Mouse (Mus musculus) yolk sac, embryonic 10.5 days (tissue): ENCODE results near the gene Rerg.
A peak's percentile ranks its signal among the peaks of the same experiment; 100 is the strongest.

Source experiments
- DNase-seq: peaks from one replicate; pipeline ENCODE4 v3.0.0-alpha.2; 2017; ENCODE audit warnings: low spot score

The Rerg gene

GRCm38 (mm10) chr6:137131349-137131748, 38.9 kb downstream of the Rerg start:
- DNase-seq, result no peak

DNA sequence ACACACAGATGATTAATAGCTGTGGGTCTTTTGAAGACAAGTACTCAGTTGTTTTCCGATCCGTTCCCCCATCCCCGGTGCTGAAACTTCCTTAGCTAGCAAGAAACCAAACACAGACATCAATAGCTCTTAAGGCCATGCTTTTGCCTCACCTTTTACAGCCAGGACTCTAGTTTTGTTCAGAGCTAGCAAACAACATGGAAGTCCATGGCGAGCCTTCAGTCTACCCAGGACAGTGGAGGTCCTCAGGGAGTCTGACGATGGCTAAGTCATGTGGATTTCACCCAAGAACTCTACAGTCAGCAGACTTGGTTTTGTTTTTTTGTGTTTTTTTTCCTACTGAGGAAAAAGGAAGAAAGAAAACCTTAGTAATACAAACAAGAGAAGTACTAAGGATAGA, 43.4 kb downstream of the Rerg start:
- no peak for DNase-seq

DNA sequence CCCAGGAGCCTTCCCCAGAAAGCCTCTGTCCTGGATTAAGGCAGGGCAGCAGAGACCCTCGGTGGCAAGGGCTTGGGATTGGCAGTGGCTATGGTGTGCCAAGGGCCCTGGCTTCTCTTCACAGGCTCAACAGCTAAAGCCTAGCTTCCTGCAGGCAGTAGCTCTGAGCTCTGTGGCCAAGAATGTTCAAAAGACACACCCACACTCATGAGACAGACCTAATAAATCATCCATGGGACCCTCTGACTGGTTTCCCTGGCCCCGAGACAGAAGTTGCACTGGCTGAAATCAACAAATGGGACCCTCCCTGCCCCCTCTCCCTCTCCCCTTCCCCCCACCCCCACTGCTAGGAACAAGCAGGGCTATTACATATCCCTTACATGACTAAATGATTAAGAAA, 44.1 kb downstream of the Rerg start:
- no peak for DNase-seq

- DNase-seq, result no peak
These were observed 44.9 kb downstream of the Rerg start for GRCm38 (mm10) chr6:137125433-137125832.

DNA sequence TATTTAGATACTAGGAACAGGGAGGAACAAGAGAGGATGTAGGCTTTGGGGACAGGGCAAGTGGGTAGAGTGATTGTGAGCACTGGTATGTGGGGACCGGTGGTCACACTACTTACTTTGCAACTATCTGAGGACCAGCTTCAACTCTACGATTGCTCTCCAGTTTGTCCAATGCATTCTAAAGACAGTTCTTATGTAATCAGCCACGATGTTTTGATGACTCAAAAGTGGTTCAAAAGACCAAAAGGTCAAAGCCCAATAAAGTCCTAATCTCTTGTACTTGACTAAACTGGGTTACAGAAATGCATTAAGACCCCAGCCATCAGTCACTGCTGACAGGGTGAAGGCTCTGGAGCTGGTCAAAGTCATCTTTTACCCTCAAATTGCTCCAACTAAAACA, 45.3 kb downstream of the Rerg start:
- no peak for DNase-seq

DNA sequence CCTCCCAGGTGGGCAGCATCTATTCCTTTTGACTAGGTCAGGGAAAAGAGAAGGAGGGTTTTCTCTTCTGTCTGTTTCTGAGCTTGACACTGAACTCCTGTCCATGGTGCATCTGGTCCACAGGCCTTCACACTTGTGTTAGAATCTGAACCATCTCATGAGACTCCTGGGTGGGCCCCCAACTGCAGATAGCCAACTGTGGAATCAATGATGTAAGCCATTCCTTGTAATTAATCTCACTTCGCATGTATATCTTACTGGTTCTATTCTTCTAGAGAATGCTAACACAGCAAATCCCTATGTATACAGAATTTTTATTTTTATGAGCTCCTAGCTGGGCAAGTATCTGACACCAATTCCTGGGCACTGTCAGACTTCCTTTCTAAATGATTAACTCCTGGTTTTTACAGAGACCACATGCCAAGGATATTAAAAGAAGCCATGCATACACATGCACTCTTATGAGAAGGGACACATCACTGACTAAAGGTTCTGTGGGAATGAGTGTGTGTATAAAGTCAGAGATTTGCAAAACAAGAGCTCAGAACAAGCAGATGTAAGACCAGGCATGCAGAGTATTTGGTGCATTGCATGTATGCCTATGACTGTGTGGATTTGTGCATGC, 53.3 kb downstream of the Rerg start:
- DNase-seq, result no peak

DNA sequence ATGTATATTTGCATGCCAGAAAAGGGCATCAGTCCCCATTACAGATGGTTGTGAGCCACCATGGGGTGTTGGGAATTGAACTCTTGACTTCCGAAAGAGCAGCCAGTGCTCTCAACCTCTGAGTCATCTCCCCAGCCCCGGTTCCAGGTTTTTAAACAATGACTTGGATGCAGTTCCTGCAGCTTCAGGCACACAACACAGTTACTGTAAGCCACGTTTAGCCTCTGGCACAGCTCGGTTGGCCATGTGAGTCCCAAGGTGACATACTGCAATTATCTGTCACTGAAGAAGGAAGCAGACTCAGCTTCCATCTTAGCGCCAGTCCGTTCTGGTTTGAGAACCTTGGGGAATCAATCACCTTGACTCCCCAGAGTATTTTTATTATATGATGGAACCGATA, 55.4 kb downstream of the Rerg start:
- DNase-seq, result no peak

DNA sequence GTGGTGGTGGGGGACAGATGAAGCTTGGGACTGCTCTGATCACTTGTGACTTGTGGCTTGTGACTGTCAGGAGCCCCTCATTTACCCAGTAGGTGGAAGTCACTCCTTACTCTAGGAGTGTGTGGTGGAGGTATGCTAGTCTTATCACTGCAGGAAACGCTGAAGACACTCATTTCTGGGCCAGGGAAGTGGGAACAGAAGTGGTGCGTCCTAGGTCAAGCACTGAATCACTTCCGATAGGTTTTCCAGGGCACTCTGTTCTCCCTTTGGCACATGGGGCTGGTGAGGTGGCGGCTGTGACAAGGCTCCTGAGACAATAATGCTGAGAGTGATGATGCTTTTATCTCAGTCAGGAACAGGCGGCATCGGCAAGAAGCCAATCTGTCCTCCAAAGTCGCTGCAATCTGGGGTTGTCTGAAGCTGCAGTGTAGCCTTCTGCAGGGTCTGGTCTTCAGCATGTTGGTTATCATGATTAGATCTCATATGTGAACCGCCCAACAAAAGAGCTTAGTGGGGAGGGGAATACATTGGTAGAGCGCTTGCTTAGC, 59.0 kb downstream of the Rerg start:
- DNase-seq, result no peak

- DNase-seq, result no peak
These were observed 59.5 kb downstream of the Rerg start for GRCm38 (mm10) chr6:137110778-137111174.

- no peak for DNase-seq
These were observed 60.2 kb downstream of the Rerg start for GRCm38 (mm10) chr6:137109811-137110777.

DNA sequence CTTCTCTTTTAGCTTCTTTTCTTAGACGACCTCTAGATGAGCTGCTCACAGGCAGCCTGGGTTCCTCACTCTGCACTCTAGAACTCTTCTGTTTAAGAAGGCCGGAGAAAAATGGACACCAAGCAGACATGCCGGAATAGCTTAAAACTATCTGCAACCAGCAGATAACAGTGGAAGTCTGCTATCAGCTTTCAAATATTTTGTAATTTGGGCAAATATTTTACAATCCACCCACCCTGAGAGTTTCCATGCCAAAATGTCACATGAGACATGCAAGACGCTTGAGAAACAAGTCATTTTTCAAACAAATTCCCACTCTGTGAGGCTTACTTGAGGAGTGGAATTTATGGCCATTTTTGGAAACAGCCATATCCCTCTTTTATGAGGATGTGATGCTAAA, 65.0 kb downstream of the Rerg start:
- DNase-seq, result no peak

- no peak for DNase-seq
These were observed 67.6 kb downstream of the Rerg start for GRCm38 (mm10) chr6:137102662-137103179.

DNA sequence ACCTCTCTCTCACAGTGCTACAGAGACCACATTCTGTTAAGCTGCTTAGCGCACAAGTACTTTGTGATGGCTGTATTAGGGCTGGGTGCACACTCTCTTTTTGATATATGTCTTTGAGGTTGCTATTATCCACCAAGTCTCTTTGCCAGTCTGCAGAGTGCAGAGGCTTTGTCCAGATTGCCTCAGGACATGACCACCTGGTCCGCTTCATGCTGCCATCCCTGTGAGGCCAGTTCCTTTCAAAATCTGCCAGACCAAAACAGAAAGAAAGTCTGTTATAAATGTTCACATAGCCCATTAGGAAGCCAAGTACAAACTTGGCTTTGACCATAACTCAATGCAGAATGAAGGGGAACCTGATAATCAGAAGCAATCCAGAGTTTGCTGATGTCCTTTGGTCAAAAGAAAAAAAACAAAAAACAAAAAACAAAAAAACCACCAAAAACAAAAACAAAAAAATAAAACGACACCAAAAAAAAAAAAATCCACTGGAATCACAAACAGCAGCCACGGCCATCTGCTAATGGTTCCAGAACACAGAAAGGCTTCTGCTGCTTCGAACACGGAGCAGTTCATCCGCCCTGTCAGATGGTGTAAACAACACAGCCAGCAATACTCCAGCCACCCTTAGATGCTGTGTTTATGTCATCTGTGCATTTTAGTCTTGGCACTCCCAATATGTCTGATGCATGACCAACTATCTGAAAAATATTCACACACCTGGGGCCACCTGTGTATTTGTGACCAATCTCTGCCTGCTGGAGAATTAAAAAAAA, 68.2 kb downstream of the Rerg start:
- no peak for DNase-seq

DNA sequence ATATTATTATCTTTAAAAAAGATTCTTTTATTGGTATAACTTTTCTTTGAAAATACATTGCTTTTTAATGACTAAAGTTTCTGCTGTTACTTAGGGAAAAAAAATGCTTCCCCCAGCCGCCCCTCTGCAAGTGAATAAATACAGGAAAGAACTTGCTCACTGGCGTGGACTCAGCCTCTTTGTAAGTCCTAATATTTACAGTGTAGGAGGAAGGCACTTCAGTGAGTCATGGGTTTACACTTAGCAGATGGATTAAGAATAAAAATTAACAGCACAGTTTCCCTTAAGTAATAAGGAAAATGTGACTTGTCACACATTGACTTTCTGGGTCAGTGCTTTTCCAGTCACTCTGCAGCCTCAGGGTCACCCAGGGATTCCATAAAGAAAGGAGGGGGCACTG, 70.0 kb downstream of the Rerg start:
- DNase-seq, result no peak

DNA sequence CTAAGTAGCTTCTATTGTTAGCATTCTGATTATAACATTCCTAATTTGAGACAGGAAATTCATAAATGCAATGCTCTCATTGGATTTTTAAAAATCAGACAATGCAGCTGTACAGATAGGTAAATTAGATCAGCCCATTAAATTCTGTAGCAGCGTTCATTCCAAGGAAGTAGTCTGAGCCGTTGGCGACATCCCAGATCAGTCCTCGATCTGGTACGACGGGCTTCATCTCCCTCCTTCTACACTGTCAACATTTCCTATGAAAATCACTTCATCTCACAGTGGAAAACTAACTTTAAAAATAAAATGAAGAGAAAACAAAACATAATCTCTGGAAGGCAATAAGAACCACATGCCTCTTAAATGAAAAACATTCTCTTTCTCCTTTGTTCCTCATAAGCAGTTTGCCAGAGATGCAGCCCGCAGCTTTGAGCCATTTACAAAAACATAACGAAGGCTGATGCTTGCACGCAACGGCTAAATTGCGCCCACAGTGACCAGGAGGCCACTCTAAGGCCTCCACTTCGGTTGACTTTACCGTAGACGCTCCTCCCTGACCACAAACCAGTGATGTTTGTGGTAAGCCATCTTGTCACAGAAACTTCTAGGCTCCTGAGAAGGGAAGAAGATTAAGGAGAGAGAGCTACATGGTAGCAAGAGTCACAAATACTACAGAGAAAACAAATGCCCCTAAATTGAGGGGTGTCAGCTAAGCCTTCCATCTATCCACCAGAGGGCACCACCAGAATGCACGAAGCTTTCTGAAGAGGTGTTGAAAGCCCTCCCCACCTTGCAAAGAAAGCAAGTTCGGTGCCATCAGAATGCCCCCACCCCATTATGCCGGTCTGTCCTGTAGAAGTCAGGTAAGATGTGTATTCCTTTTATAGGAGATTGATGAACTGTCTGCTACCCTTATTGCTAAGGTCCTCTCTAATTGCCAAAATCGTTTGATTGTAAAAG, 71.8 kb downstream of the Rerg start:
- DNase-seq, result no peak

DNA sequence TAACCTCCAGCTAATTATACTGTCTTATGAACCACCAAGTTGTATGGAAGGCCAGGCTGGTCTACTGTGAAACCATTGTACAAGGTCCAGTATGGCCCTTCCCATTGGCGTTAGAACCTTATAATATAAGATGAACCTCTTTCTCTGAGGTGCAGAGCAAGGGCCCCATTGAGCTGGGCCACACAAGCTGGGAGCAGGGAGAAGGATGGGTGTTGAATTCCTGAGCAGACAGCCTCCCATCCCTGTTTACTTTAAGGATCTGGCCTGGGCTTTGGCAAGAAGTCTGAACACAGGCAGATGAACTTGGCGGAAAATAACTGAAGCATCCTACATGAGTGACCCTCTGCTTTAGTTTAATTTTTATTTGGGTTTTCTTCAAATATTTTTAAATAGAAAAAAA, 75.8 kb downstream of the Rerg start:
- peak; percentile 27 for DNase-seq

DNA sequence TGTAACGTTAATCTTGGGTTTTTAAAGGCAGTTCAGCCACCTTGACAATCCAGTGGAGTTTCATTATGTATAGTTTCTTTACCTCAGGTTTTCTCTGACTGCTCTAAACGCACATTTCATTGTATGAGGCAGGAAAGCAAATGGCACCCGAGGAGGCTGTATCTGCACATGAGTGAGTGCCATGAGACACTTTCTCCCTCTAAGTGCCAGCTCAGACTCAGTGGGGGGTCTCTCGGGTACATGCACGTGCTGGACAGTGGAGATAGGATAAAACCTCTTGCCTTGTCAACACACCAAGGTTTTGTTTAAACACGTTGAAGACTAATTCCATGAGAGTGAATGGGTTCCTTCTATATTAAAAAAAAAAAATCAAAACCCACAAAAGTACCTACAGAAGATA, 81.8 kb downstream of the Rerg start:
- DNase-seq, result no peak

- no peak for DNase-seq
These were observed 82.3 kb downstream of the Rerg start for GRCm38 (mm10) chr6:137087956-137088355.

GRCm38 (mm10) chr6:137087470-137087869, 82.8 kb downstream of the Rerg start:
- DNase-seq, result no peak

- DNase-seq, result no peak
These were observed 90.6 kb downstream of the Rerg start for GRCm38 (mm10) chr6:137079701-137080100.

DNA sequence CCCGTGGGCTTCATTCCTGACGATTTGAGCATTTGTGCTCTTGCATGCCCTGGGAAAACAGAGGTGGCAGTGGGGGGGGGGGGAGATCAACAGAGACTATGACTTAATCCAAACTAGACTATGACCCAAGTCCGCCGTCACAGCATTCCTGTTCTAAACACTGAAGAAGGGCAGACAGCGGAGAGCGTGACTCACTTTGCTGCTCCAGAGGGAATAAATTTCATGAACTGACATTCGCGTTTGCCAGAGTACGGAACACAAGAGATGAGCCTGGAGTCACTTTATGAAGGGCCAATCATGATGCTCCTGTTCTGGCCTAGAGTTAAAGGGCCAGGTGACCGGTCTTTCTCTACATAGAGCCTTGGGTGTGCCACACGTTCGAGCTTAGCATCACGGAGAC, 93.6 kb downstream of the Rerg start:
- DNase-seq, result no peak
